Mouse (Mus musculus) erythroblast, embryonic 14.5 days (primary cell): ENCODE results near the gene Nufip2.

ENCODE experiments used
- GATA1 ChIP-seq: IDR thresholded peaks from 2 replicates; pipeline ENCODE4 v1.6.1; 2012; ENCODE audit warnings: low read length, inconsistent platforms, mixed read lengths
- TAL1 ChIP-seq: IDR thresholded peaks from 3 replicates; pipeline ENCODE4 v1.6.1; 2012; ENCODE audit warnings: low read length, inconsistent platforms, mixed read lengths

DNA sequence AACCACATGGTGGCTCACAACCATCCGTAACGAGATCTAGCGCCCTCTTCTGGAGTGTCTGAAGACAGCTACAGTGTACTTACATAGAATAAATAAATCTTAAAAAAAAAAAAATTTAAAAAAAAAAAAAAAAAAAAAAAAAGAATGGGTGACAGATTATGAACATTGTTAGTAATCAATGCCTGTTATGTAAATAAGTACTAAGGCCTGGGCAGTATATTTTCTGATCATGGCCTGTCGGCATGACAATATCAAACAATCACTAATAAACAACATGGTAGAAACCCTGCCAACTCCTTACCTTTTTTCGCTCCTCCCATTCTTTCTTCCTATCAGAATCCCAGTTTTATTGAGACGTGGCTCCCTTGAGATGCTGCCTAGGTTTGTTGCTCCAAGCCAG is 33.5 kb upstream of the Nufip2 start:
- TF ChIP-seq TAL1 (no peak), GATA1 (no peak)
